Mouse (Mus musculus) liver, adult 2 months (tissue): ENCODE results near the gene Mark3.

Source experiments
- CTCF ChIP-seq: fragments of 200-500 bp; IDR thresholded peaks from 2 replicates; pipeline ENCODE4 v1.5.1; 2011; ENCODE audit warnings: low read depth, low read length, control low read depth
- POLR2A ChIP-seq: fragments of 200-500 bp; IDR thresholded peaks from 2 replicates; pipeline ENCODE4 v1.6.1; 2011; ENCODE audit warnings: low read length, control low read depth; ENCODE audit not compliant: insufficient read depth; ENCODE audit errors: extremely low read depth

DNA sequence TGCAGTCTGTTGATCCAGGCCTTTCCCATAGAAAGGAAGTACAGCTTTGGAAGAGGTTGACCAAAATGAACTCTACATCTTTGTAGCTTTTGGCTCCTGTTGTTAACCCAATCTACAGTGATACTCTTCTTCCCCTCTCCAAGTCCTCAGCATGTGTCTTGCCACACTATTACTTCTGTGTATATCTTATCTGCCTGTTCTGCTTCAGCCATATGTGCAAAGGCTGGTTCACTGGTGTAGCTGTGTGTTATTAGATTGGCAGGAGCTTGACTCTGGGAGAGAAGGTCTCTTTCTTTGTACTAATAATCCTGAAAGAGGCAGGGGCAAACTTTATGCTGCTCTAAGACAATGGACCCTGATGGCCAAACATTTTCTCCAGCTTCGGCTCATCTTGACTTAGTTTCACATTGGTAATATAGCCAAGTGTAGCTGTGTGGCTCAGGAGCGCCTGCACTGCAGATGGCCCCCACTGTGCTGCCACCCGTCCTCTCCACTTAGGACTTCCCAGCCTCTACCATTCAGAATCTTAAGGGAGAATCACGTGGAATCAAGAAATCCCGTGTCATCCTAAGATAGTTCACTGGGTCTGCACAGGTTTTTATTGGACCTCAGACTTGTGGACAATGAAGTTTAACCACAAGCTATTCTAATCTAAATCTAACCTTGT is 40.3 kb downstream of the Mark3 start:
- TF ChIP-seq CTCF (no peak), POLR2A (no peak)
